Mouse (Mus musculus): ENCODE data around the gene Usp54.

GRCm38 (mm10) chr14:20546415-20546814, 94.4 kb downstream of the Usp54 start, which contains the start of gene Ppp3cb:
- TF ChIP-seq CTCF (IDR thresholded peaks at IDR 0.05; ENCODE audit: control insufficient read depth, insufficient read depth, insufficient read length): no peak
- TF ChIP-seq MAX (IDR thresholded peaks at IDR 0.05): no peak
- no peak for TF ChIP-seq USF1 (IDR thresholded peaks at IDR 0.05; ENCODE audit: low read depth)
- no peak for TF ChIP-seq FOSL1 (IDR thresholded peaks at IDR 0.05; ENCODE audit: insufficient read depth, low read length, poor library complexity, severe bottlenecking)
